Mouse (Mus musculus) neural tube, embryonic 14.5 days (tissue): ENCODE results near the gene Stk19. TPM values are rescaled to one million over a fixed set of nuclear protein-coding genes. Genes with fewer than 3 reads are reported as not detected.

ENCODE experiments used
- ATAC-seq: fragments of 200-750 bp; cut with Nextera tagmentation; 2 replicates; pipeline ENCODE4 v1.8.0; 2017; ENCODE audit warnings: low read depth, mild to moderate bottlenecking, moderate TSS enrichment, moderate library complexity
- H3K27ac ChIP-seq: fragments of 300-500 bp; sonication (generic); 2 replicates; pipeline ENCODE4 v1.5.1; 2014; ENCODE audit warnings: low read depth, mild to moderate bottlenecking, control low read depth, low read length, moderate library complexity, mixed read lengths
- H3K27me3 ChIP-seq: fragments of 300-500 bp; sonication (generic); 2 replicates; pipeline ENCODE4 v1.6.1; 2014; ENCODE audit warnings: low read length; ENCODE audit not compliant: control insufficient read depth, insufficient read depth
- H3K36me3 ChIP-seq: fragments of 300-500 bp; sonication (generic); 2 replicates; pipeline ENCODE4 v1.6.1; 2014; ENCODE audit warnings: low read length, mixed read lengths; ENCODE audit not compliant: control insufficient read depth, insufficient read depth
- H3K4me1 ChIP-seq: fragments of 300-500 bp; sonication (generic); 2 replicates; pipeline ENCODE4 v1.6.1; 2014; ENCODE audit warnings: low read length; ENCODE audit not compliant: control insufficient read depth, insufficient read depth
- H3K4me2 ChIP-seq: fragments of 300-500 bp; sonication (generic); 2 replicates; pipeline ENCODE4 v1.6.1; 2014; ENCODE audit warnings: mild to moderate bottlenecking, low read depth, low read length, control low read depth
- H3K4me3 ChIP-seq: fragments of 300-500 bp; sonication (generic); 2 replicates; pipeline ENCODE4 v1.5.1; 2014; ENCODE audit warnings: low read depth, low read length, control low read depth, mixed read lengths
- H3K9ac ChIP-seq: fragments of 300-500 bp; sonication (generic); replicated peaks from 2 replicates; pipeline ENCODE4 v1.6.1; 2014; ENCODE audit warnings: low read depth, mild to moderate bottlenecking, control low read depth, low read length, mixed read lengths
- H3K9me3 ChIP-seq: fragments of 300-500 bp; sonication (generic); 2 replicates; pipeline ENCODE4 v1.6.1; 2016; ENCODE audit warnings: low read length; ENCODE audit not compliant: control insufficient read depth
- WGBS: fragments of 180-500 bp; shearing (Covaris S2); extraction: QIAGEN DNeasy Blood & Tissue Kit; methylation state at CpG from one replicate; pipeline ENCODE4 v1.1.7; 2014; 5-methylcytosine and 5-hydroxymethylcytosine counted together
- polyA plus RNA-seq: library from polyadenylated mRNA; unstranded; fragments of >200 nt; fragmentation: Nextera tagmentation; extraction: Ambion mirVana; gene quantifications from 2 replicates; pipeline ENCODE4 v1.2.1, GENCODE M21; 2014

Stk19 gene
- polyA plus RNA-seq, 1 experiment from 2014 or later: 37.7 TPM

- H3K9me3 ChIP-seq: no peaks in the 10 kb centered on the region
- H3K4me3 ChIP-seq: peak within 1 kb of the TSS; percentile 95
- H3K27ac ChIP-seq: peak within 1 kb of the TSS; percentile 48; the same call in 1 of the 2 replicates
- WGBS: under 1% methylated on average over 63 of the region's 65 CpGs
- peaks cover 18% of the 10 kb centered on the region for H3K4me1 ChIP-seq
- peak within 1 kb of the TSS; percentile 86 for H3K9ac ChIP-seq
- peak; percentile 97 for ATAC-seq
- H3K4me2 ChIP-seq: peak within 1 kb of the TSS; percentile 96
- H3K36me3 ChIP-seq: peaks cover 40% of the 10 kb centered on the region
- H3K27me3 ChIP-seq: no peaks in the 10 kb centered on the region
Observed at GRCm38 (mm10) chr17:34849722-34850516, 13.2 kb upstream of the Stk19 start, which contains the start of the genes Skiv2l and Nelfe. TSS of gene Skiv2l (minus strand) at chr17:34850210. TSS of gene Nelfe (plus strand) at chr17:34850391.

GRCm38 (mm10) chr17:34847615-34848014 lies 10.9 kb upstream of the Stk19 start:
- ATAC-seq: no peak
- Histone ChIP-seq H3K27me3 (no peaks in the 10 kb centered on the region), H3K9ac (no peak overlapping the region), H3K4me2 (no peak overlapping the region), H3K27ac (no peak overlapping the region), H3K9me3 (no peaks in the 10 kb centered on the region), H3K36me3 (peaks cover 44% of the 10 kb centered on the region), H3K4me3 (no peak overlapping the region), H3K4me1 (peaks cover 18% of the 10 kb centered on the region)
- WGBS: 93% methylated on average over 7 of the region's 7 CpGs

GRCm38 (mm10) chr17:34847192-34847591 lies 10.4 kb upstream of the Stk19 start:
- Histone ChIP-seq H3K36me3 (peaks cover 48% of the 10 kb centered on the region), H3K4me2 (no peak overlapping the region), H3K27ac (no peak overlapping the region), H3K4me3 (no peak overlapping the region), H3K9ac (no peak overlapping the region), H3K4me1 (peaks cover 18% of the 10 kb centered on the region), H3K9me3 (no peaks in the 10 kb centered on the region), H3K27me3 (no peaks in the 10 kb centered on the region)
- 87% methylated on average over 6 of the region's 6 CpGs for WGBS
- ATAC-seq: no peak

GRCm38 (mm10) chr17:34844884-34845283 lies 8.1 kb upstream of the Stk19 start:
- no peak for ATAC-seq
- H3K4me1 ChIP-seq: peaks cover 6% of the 10 kb centered on the region; the same call in 1 of the 2 replicates
- WGBS: 97% methylated on average over 13 of the region's 13 CpGs
- no peak overlapping the region for H3K27ac ChIP-seq
- H3K9ac ChIP-seq: no peak overlapping the region
- no peaks in the 10 kb centered on the region for H3K9me3 ChIP-seq
- H3K36me3 ChIP-seq: peaks cover 71% of the 10 kb centered on the region
- no peaks in the 10 kb centered on the region for H3K27me3 ChIP-seq
- H3K4me3 ChIP-seq: no peak overlapping the region
- no peak overlapping the region for H3K4me2 ChIP-seq

- Histone ChIP-seq H3K27me3 (no peaks in the 10 kb centered on the region), H3K4me3 (no peak overlapping the region), H3K4me2 (no peak overlapping the region), H3K36me3 (peaks cover 71% of the 10 kb centered on the region), H3K9ac (no peak overlapping the region), H3K9me3 (no peaks in the 10 kb centered on the region), H3K4me1 (peaks cover 16% of the 10 kb centered on the region), H3K27ac (no peak overlapping the region)
- 87% methylated on average over 6 of the region's 6 CpGs for WGBS
- no peak for ATAC-seq
Observed at GRCm38 (mm10) chr17:34840736-34841307, 4.1 kb upstream of the Stk19 start.

GRCm38 (mm10) chr17:34838785-34839184 lies 2.0 kb upstream of the Stk19 start:
- H3K4me3 ChIP-seq: no peak overlapping the region
- H3K4me2 ChIP-seq: no peak overlapping the region
- no peaks in the 10 kb centered on the region for H3K27me3 ChIP-seq
- WGBS: 93% methylated on average over 7 of the region's 7 CpGs
- H3K9ac ChIP-seq: no peak overlapping the region
- no peaks in the 10 kb centered on the region for H3K9me3 ChIP-seq
- H3K4me1 ChIP-seq: peaks cover 20% of the 10 kb centered on the region
- ATAC-seq: no peak
- H3K36me3 ChIP-seq: peaks cover 53% of the 10 kb centered on the region
- no peak overlapping the region for H3K27ac ChIP-seq

- ATAC-seq: peak; percentile 18; the same call in 1 of the 2 replicates
- Histone ChIP-seq H3K27ac (peak overlapping the region; percentile 83), H3K36me3 (peaks cover 43% of the 10 kb centered on the region)
Observed at GRCm38 (mm10) chr17:34837464-34838324, 949 bp upstream of the Stk19 start.

GRCm38 (mm10) chr17:34836155-34836855 lies 440 bp downstream of the Stk19 start:
- peaks cover 20% of the 10 kb centered on the region for H3K4me1 ChIP-seq
- H3K27me3 ChIP-seq: no peaks in the 10 kb centered on the region
- peak; percentile 83 for ATAC-seq
- peaks cover 29% of the 10 kb centered on the region for H3K36me3 ChIP-seq
- H3K9me3 ChIP-seq: no peaks in the 10 kb centered on the region
- WGBS: 4% methylated on average over 47 of the region's 48 CpGs
- peak overlapping the region; percentile 70 for H3K9ac ChIP-seq
- H3K4me2 ChIP-seq: peak overlapping the region; percentile 99
- peak overlapping the region; percentile 83 for H3K27ac ChIP-seq
- peak overlapping the region; percentile 72 for H3K4me3 ChIP-seq

More at GRCm38 (mm10) chr17:34837464-34838324, 949 bp upstream of the Stk19 start:
- Histone ChIP-seq H3K4me1 (peaks cover 20% of the 10 kb centered on the region), H3K9me3 (no peaks in the 10 kb centered on the region), H3K4me2 (peak overlapping the region; percentile 99), H3K27me3 (no peaks in the 10 kb centered on the region), H3K9ac (peak overlapping the region; percentile 70), H3K4me3 (peak overlapping the region; percentile 72)
- WGBS: 35% methylated on average over 43 of the region's 43 CpGs
